Mouse (Mus musculus) liver (tissue): Measurements from ENCODE around the gene Ugt1a9.

Source experiments
- DNase-seq: peaks from one replicate; pipeline ENCODE4 v3.0.0-alpha.2; 2020; ENCODE audit warnings: mixed read lengths

Gene Ugt1a9

DNA sequence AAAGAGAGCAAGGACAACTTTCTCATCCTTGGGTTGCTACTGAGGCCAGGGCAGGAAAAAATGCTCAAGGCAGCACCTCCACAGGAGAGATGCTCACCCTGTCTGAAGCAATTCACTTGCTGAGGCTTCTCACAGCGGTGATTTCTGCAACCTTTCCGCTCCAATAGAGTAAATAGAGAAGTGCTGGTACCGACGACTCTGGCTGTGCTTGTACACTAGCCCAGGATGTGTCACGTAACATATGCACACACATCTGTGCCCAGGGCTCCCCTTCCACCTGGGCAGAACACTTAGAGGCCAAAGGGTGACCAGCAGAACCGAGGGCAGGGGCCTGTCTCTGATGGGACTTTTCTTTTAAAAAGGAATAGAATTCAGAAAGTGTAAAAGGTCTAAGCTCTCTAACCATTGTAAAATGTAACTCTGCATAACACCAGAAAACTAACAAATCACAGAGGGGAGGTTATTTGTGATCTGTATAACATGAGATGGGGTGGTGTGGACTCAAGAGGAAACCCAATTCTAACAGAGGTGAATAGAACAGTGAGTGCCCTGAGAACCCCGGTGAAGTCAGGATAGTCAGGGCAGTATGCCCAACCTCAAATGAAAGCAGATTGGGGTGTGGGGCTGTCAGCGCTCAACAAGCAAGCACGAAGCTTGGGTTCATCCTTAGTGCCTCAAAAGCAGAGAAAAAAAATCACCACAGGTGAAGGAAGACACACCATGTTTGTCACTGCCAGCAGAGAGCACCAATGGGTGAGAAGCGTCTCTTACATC, 190.2 kb downstream of the Ugt1a9 start:
- DNase-seq = no peak

GRCm38 (mm10) chr1:88261706-88262105, 191.1 kb downstream of the Ugt1a9 start:
- DNase-seq = no peak

DNA sequence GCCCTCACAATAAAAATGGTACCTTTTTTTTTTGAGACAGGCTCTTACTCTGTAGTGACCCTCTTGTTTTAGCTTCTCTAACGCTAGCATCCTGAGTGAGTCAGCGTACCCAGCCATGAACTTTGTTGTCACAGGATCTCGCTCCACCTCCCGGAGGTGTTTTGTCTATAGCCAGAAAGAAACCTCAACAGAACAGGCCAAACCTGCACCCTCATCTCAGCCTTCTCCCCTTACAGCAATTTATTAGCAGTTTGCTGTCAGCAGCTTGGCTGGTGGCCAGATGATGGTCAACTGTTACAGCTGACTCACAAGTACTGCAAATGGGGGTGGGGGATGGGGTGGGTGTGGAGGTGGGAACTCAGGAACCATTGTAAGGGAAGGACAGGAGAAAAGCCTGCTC, 191.7 kb downstream of the Ugt1a9 start:
- DNase-seq = peak; percentile 74

- DNase-seq = no peak
These were observed 192.4 kb downstream of the Ugt1a9 start for GRCm38 (mm10) chr1:88262961-88263360.

- no peak for DNase-seq
These were observed 193.2 kb downstream of the Ugt1a9 start for GRCm38 (mm10) chr1:88263778-88264177.

DNA sequence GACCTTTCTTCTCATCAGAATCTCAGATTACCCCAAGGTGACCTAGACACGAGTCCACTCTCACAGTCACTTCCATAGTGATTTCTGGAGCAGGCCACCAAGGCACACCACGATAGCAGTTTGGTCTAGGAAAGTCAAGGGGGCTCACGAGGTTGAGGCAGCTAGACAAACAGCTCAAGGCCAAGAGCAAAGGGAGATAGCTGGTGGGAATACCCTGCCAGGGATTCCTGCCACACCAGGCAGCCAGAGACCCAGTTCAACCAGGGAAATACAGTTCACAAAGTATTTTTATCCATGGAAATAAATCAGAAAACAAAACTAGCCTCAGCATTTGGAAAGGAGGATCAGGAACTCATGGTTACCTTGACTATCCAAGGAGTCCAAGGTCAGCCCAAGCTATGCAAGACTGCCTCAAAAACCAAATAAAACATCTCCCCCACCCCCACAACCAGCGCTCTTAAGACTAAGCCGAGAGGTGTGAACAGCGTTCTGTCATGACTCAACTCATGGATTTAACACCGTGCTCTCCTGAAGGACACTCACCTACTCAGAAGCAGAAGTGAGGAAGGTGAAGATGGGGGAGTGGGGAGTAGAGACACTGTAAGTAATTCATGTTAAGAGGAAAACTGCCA, 193.8 kb downstream of the Ugt1a9 start:
- DNase-seq = no peak

DNA sequence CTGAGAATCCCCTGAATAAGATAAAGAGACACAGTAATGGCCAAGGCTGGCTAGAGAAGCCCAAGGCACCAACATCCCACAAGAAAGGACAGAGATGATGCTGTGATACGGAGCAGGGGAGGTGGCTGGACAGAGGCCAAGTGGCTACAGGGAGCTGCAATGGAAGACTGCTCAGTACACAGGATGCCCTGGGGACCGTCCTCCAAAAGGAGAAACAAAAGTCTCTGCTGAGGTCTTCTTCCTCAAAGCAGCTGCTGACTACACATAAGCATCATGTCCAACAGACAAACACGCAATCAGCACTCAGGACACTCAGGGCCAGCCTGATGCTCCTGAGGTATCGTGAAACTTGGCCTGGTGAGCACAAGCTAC, 194.3 kb downstream of the Ugt1a9 start:
- no peak for DNase-seq

GRCm38 (mm10) chr1:88266123-88266522, 195.5 kb downstream of the Ugt1a9 start:
- DNase-seq = no peak

GRCm38 (mm10) chr1:88267489-88267888, 196.9 kb downstream of the Ugt1a9 start:
- DNase-seq = no peak

DNA sequence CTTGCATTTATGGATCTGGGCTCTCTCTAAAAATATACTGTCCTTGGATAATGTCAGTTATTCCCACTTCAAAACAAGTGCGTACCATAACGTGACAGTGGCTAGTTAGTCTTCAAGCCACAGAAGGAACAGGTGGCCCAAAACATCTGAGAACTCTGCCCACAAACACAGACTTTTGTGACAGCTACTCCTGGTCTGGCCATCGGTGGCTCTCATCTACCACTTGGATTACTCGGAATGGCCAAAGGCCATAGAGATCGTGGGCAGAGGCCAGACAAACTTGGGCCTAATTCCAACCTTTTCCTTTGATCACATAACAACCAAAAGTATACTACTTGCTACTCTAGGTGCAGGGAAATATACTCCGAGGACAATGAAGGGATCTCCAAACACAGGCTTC, 197.5 kb downstream of the Ugt1a9 start:
- no peak for DNase-seq
